Mouse (Mus musculus): Measurements from ENCODE around the gene E130114P18Rik. TPM values are rescaled to one million over a fixed set of nuclear protein-coding genes. Genes with fewer than 3 reads are reported as not detected.

E130114P18Rik gene
- polyA plus RNA-seq, 1 experiment from 2014 or later, result 62.9 TPM

GRCm38 (mm10) chr4:97819101-97819500 is 41.2 kb upstream of the E130114P18Rik start:
- DNase-seq (ENCODE audit: low spot score) (no peak), ATAC-seq (no peak)
- Histone ChIP-seq H3K4me1 (ENCODE audit: control insufficient read depth, insufficient read depth, low read length) (peaks cover 25% of the 10 kb centered on the region; the same call in 1 of the 2 replicates), H3K4me3 (ENCODE audit: low read depth, low read length) (no peak overlapping the region), H3K9ac (ENCODE audit: low read length) (no peak overlapping the region), H3K4me2 (ENCODE audit: low read length) (no peak overlapping the region), H3K9me3 (replicated peaks; ENCODE audit: control insufficient read depth, low read length) (no peaks in the 10 kb centered on the region), H3K27ac (ENCODE audit: low read depth, low read length) (no peak overlapping the region), H3K27me3 (replicated peaks; ENCODE audit: control insufficient read depth, insufficient read depth, low read length) (no peaks in the 10 kb centered on the region), H3K36me3 (ENCODE audit: control insufficient read depth, insufficient read depth, low read length) (no peaks in the 10 kb centered on the region)
- WGBS, result 81% methylated on average over 8 of the region's 8 CpGs

GRCm38 (mm10) chr4:97818498-97818897 is 40.6 kb upstream of the E130114P18Rik start:
- H3K4me2 ChIP-seq (ENCODE audit: low read length), result no peak overlapping the region
- H3K4me3 ChIP-seq (ENCODE audit: low read depth, low read length), result no peak overlapping the region
- ATAC-seq (no peak), DNase-seq (ENCODE audit: low spot score) (no peak)
- H3K9me3 ChIP-seq (replicated peaks; ENCODE audit: control insufficient read depth, low read length), result no peaks in the 10 kb centered on the region
- H3K9ac ChIP-seq (ENCODE audit: low read length), result no peak overlapping the region
- H3K27ac ChIP-seq (ENCODE audit: low read depth, low read length), result no peak overlapping the region
- H3K4me1 ChIP-seq (ENCODE audit: control insufficient read depth, insufficient read depth, low read length), result peaks cover 27% of the 10 kb centered on the region; the same call in 1 of the 2 replicates
- no peaks in the 10 kb centered on the region for H3K36me3 ChIP-seq (ENCODE audit: control insufficient read depth, insufficient read depth, low read length)
- WGBS, result 61% methylated on average over 3 of the region's 3 CpGs
- H3K27me3 ChIP-seq (replicated peaks; ENCODE audit: control insufficient read depth, insufficient read depth, low read length), result no peaks in the 10 kb centered on the region

GRCm38 (mm10) chr4:97817741-97818140 is 39.9 kb upstream of the E130114P18Rik start:
- no peaks in the 10 kb centered on the region for H3K9me3 ChIP-seq (replicated peaks; ENCODE audit: control insufficient read depth, low read length)
- 67% methylated on average over 1 of the region's 1 CpGs for WGBS
- no peaks in the 10 kb centered on the region for H3K36me3 ChIP-seq (ENCODE audit: control insufficient read depth, insufficient read depth, low read length)
- peaks cover 27% of the 10 kb centered on the region; the same call in 1 of the 2 replicates for H3K4me1 ChIP-seq (ENCODE audit: control insufficient read depth, insufficient read depth, low read length)
- no peak overlapping the region for H3K4me2 ChIP-seq (ENCODE audit: low read length)
- H3K27ac ChIP-seq (ENCODE audit: low read depth, low read length), result 0 out of 2 replicates have a peak overlapping the region, but pooled peaks have one; percentile 5
- H3K27me3 ChIP-seq (replicated peaks; ENCODE audit: control insufficient read depth, insufficient read depth, low read length), result no peaks in the 10 kb centered on the region
- DNase-seq (ENCODE audit: low spot score) (no peak), ATAC-seq (no peak)
- no peak overlapping the region for H3K9ac ChIP-seq (ENCODE audit: low read length)
- H3K4me3 ChIP-seq (ENCODE audit: low read depth, low read length), result no peak overlapping the region

GRCm38 (mm10) chr4:97816753-97817152 is 38.9 kb upstream of the E130114P18Rik start:
- Histone ChIP-seq H3K27me3 (replicated peaks; ENCODE audit: control insufficient read depth, insufficient read depth, low read length) (no peaks in the 10 kb centered on the region), H3K27ac (ENCODE audit: low read depth, low read length) (no peak overlapping the region), H3K4me2 (ENCODE audit: low read length) (no peak overlapping the region), H3K4me3 (ENCODE audit: low read depth, low read length) (no peak overlapping the region), H3K9me3 (replicated peaks; ENCODE audit: control insufficient read depth, low read length) (no peaks in the 10 kb centered on the region), H3K9ac (ENCODE audit: low read length) (no peak overlapping the region), H3K4me1 (ENCODE audit: control insufficient read depth, insufficient read depth, low read length) (peaks cover 27% of the 10 kb centered on the region; the same call in 1 of the 2 replicates), H3K36me3 (ENCODE audit: control insufficient read depth, insufficient read depth, low read length) (no peaks in the 10 kb centered on the region)
- ATAC-seq (no peak), DNase-seq (ENCODE audit: low spot score) (no peak)
- WGBS, result 84% methylated on average over 3 of the region's 3 CpGs

- Histone ChIP-seq H3K4me1 (ENCODE audit: control insufficient read depth, insufficient read depth, low read length) (peaks cover 27% of the 10 kb centered on the region; the same call in 1 of the 2 replicates), H3K36me3 (ENCODE audit: control insufficient read depth, insufficient read depth, low read length) (no peaks in the 10 kb centered on the region), H3K9me3 (replicated peaks; ENCODE audit: control insufficient read depth, low read length) (no peaks in the 10 kb centered on the region), H3K27me3 (replicated peaks; ENCODE audit: control insufficient read depth, insufficient read depth, low read length) (no peaks in the 10 kb centered on the region), H3K4me3 (ENCODE audit: low read depth, low read length) (no peak overlapping the region), H3K4me2 (ENCODE audit: low read length) (no peak overlapping the region), H3K27ac (ENCODE audit: low read depth, low read length) (no peak overlapping the region), H3K9ac (ENCODE audit: low read length) (no peak overlapping the region)
- ATAC-seq (no peak), DNase-seq (ENCODE audit: low spot score) (no peak)
Measured at GRCm38 (mm10) chr4:97816001-97816400, 38.1 kb upstream of the E130114P18Rik start.

- DNase-seq (ENCODE audit: low spot score) (no peak), ATAC-seq (no peak)
- no peak overlapping the region for H3K4me3 ChIP-seq (ENCODE audit: low read depth, low read length)
- no peak overlapping the region for H3K27ac ChIP-seq (ENCODE audit: low read depth, low read length)
- peaks cover 30% of the 10 kb centered on the region; the same call in 1 of the 2 replicates for H3K4me1 ChIP-seq (ENCODE audit: control insufficient read depth, insufficient read depth, low read length)
- WGBS, result 91% methylated on average over 7 of the region's 7 CpGs
- no peaks in the 10 kb centered on the region for H3K36me3 ChIP-seq (ENCODE audit: control insufficient read depth, insufficient read depth, low read length)
- no peaks in the 10 kb centered on the region for H3K9me3 ChIP-seq (replicated peaks; ENCODE audit: control insufficient read depth, low read length)
- H3K27me3 ChIP-seq (replicated peaks; ENCODE audit: control insufficient read depth, insufficient read depth, low read length), result no peaks in the 10 kb centered on the region
- H3K9ac ChIP-seq (ENCODE audit: low read length), result no peak overlapping the region
- no peak overlapping the region for H3K4me2 ChIP-seq (ENCODE audit: low read length)
Measured at GRCm38 (mm10) chr4:97814515-97814914, 36.6 kb upstream of the E130114P18Rik start.

GRCm38 (mm10) chr4:97813996-97814395 is 36.1 kb upstream of the E130114P18Rik start:
- 61% methylated on average over 4 of the region's 4 CpGs for WGBS
- H3K4me3 ChIP-seq (ENCODE audit: low read depth, low read length), result no peak overlapping the region
- H3K9ac ChIP-seq (ENCODE audit: low read length), result no peak overlapping the region
- no peak overlapping the region for H3K4me2 ChIP-seq (ENCODE audit: low read length)
- H3K36me3 ChIP-seq (ENCODE audit: control insufficient read depth, insufficient read depth, low read length), result no peaks in the 10 kb centered on the region
- no peaks in the 10 kb centered on the region for H3K9me3 ChIP-seq (replicated peaks; ENCODE audit: control insufficient read depth, low read length)
- H3K27ac ChIP-seq (ENCODE audit: low read depth, low read length), result no peak overlapping the region
- H3K27me3 ChIP-seq (replicated peaks; ENCODE audit: control insufficient read depth, insufficient read depth, low read length), result no peaks in the 10 kb centered on the region
- DNase-seq (ENCODE audit: low spot score), result no peak
- ATAC-seq, result no peak
- peaks cover 30% of the 10 kb centered on the region; the same call in 1 of the 2 replicates for H3K4me1 ChIP-seq (ENCODE audit: control insufficient read depth, insufficient read depth, low read length)

- WGBS, result 81% methylated on average over 5 of the region's 5 CpGs
- no peak for DNase-seq (ENCODE audit: low spot score)
- H3K27me3 ChIP-seq (replicated peaks; ENCODE audit: control insufficient read depth, insufficient read depth, low read length), result no peaks in the 10 kb centered on the region
- H3K9me3 ChIP-seq (replicated peaks; ENCODE audit: control insufficient read depth, low read length), result no peaks in the 10 kb centered on the region
- no peak overlapping the region for H3K9ac ChIP-seq (ENCODE audit: low read length)
- no peak overlapping the region for H3K27ac ChIP-seq (ENCODE audit: low read depth, low read length)
- H3K4me2 ChIP-seq (ENCODE audit: low read length), result no peak overlapping the region
- H3K4me1 ChIP-seq (ENCODE audit: control insufficient read depth, insufficient read depth, low read length), result peaks cover 27% of the 10 kb centered on the region; the same call in 1 of the 2 replicates
- no peak overlapping the region for H3K4me3 ChIP-seq (ENCODE audit: low read depth, low read length)
- ATAC-seq, result no peak
- H3K36me3 ChIP-seq (ENCODE audit: control insufficient read depth, insufficient read depth, low read length), result no peaks in the 10 kb centered on the region
Measured at GRCm38 (mm10) chr4:97813035-97813434, 35.2 kb upstream of the E130114P18Rik start.

- Histone ChIP-seq H3K9ac (ENCODE audit: low read length) (no peak overlapping the region), H3K9me3 (replicated peaks; ENCODE audit: control insufficient read depth, low read length) (no peaks in the 10 kb centered on the region), H3K36me3 (ENCODE audit: control insufficient read depth, insufficient read depth, low read length) (no peaks in the 10 kb centered on the region), H3K4me3 (ENCODE audit: low read depth, low read length) (no peak overlapping the region), H3K4me1 (ENCODE audit: control insufficient read depth, insufficient read depth, low read length) (peaks cover 24% of the 10 kb centered on the region), H3K4me2 (ENCODE audit: low read length) (no peak overlapping the region), H3K27me3 (replicated peaks; ENCODE audit: control insufficient read depth, insufficient read depth, low read length) (no peaks in the 10 kb centered on the region), H3K27ac (ENCODE audit: low read depth, low read length) (no peak overlapping the region)
- WGBS, result 67% methylated on average over 7 of the region's 7 CpGs
- DNase-seq (ENCODE audit: low spot score) (no peak), ATAC-seq (no peak)
Measured at GRCm38 (mm10) chr4:97810348-97810939, 32.6 kb upstream of the E130114P18Rik start.
